Mouse (Mus musculus) layer of hippocampus, adult 9-11 months (tissue): ENCODE results near the gene Sh3bp5l.
"Not testable (repeated sequence)": the region's sequence is repeated elsewhere in the genome, so short reads cannot be mapped to it uniquely, and the experiment has no call there.

ENCODE experiments used
- DNase-seq: peaks from one replicate; pipeline ENCODE4 v3.0.0; 2022

Gene Sh3bp5l

GRCm38 (mm10) chr11:58330276-58331148 lies at the start of gene Sh3bp5l, which contains the start of gene Zfp672:
Sh3bp5l (plus strand) TSS chr11:58330724.
Zfp672 (minus strand) TSS chr11:58330339.
- DNase-seq = peak; percentile 95

- DNase-seq = no peak
These were observed 48.5 kb upstream of the Sh3bp5l start for GRCm38 (mm10) chr11:58281970-58282496.

- DNase-seq = no peak
These were observed 48.0 kb upstream of the Sh3bp5l start for GRCm38 (mm10) chr11:58282518-58282917.

GRCm38 (mm10) chr11:58289992-58290682 lies 40.4 kb upstream of the Sh3bp5l start:
- DNase-seq = no peak

- no peak for DNase-seq
These were observed 39.7 kb upstream of the Sh3bp5l start for GRCm38 (mm10) chr11:58290812-58291211.

- no peak for DNase-seq
These were observed 37.7 kb upstream of the Sh3bp5l start for GRCm38 (mm10) chr11:58292791-58293190.

- DNase-seq = no peak
These were observed 33.1 kb upstream of the Sh3bp5l start for GRCm38 (mm10) chr11:58297396-58297795.

GRCm38 (mm10) chr11:58301057-58301456 lies 29.5 kb upstream of the Sh3bp5l start:
- peak; percentile 68 for DNase-seq

GRCm38 (mm10) chr11:58301837-58302754 lies 28.4 kb upstream of the Sh3bp5l start:
- DNase-seq = peak; percentile 96

- no peak for DNase-seq
These were observed 27.6 kb upstream of the Sh3bp5l start for GRCm38 (mm10) chr11:58302774-58303445.

- DNase-seq = no peak
These were observed 26.9 kb upstream of the Sh3bp5l start for GRCm38 (mm10) chr11:58303594-58303993.

- DNase-seq = not testable (repeated sequence)
These were observed 25.2 kb upstream of the Sh3bp5l start for GRCm38 (mm10) chr11:58305299-58305698.

GRCm38 (mm10) chr11:58306860-58307308 lies 23.6 kb upstream of the Sh3bp5l start, which contains the start of gene Zfp692:
Zfp692 (plus strand) TSS chr11:58307069.
- peak; percentile 97 for DNase-seq

- peak; percentile 39 for DNase-seq
These were observed 23.0 kb upstream of the Sh3bp5l start for GRCm38 (mm10) chr11:58307411-58308080.

GRCm38 (mm10) chr11:58308661-58309060 lies 21.9 kb upstream of the Sh3bp5l start:
- no peak for DNase-seq

GRCm38 (mm10) chr11:58314069-58314468 lies 16.5 kb upstream of the Sh3bp5l start:
- DNase-seq = no peak

GRCm38 (mm10) chr11:58315536-58316168 lies 14.9 kb upstream of the Sh3bp5l start:
- DNase-seq = no peak

GRCm38 (mm10) chr11:58316344-58316743 lies 14.2 kb upstream of the Sh3bp5l start:
- no peak for DNase-seq

- DNase-seq = no peak
These were observed 13.6 kb upstream of the Sh3bp5l start for GRCm38 (mm10) chr11:58316768-58317390.
